Mouse (Mus musculus) testis, adult 2 months (tissue): ENCODE data around the gene Mis18a.

Experiments used
- CTCF ChIP-seq: fragments of 200-500 bp; IDR thresholded peaks from 2 replicates; pipeline ENCODE4 v1.5.1; 2012; ENCODE audit warnings: low read depth, mild to moderate bottlenecking, inconsistent platforms, low read length, moderate library complexity; ENCODE audit not compliant: control insufficient read depth, insufficient read depth, insufficient replicate concordance
- POLR2A ChIP-seq: fragments of 200-500 bp; IDR thresholded peaks from 2 replicates; pipeline ENCODE4 v1.6.1; 2012; ENCODE audit warnings: low read depth, mild to moderate bottlenecking, inconsistent platforms, low read length, moderate library complexity; ENCODE audit not compliant: control insufficient read depth

GRCm38 (mm10) chr16:90699390-90699789 lies 27.8 kb downstream of the Mis18a start:
- no peak for TF ChIP-seq CTCF
- no peak for TF ChIP-seq POLR2A
